Mouse (Mus musculus): ENCODE data around the gene Amfr. TPM values are rescaled to one million over a fixed set of nuclear protein-coding genes. Genes with fewer than 3 reads are reported as not detected.
A peak's percentile ranks its signal among the peaks of the same experiment; 100 is the strongest.

The Amfr gene
- polyA plus RNA-seq, 1 experiment from 2014 or later = 63.1 TPM

DNA sequence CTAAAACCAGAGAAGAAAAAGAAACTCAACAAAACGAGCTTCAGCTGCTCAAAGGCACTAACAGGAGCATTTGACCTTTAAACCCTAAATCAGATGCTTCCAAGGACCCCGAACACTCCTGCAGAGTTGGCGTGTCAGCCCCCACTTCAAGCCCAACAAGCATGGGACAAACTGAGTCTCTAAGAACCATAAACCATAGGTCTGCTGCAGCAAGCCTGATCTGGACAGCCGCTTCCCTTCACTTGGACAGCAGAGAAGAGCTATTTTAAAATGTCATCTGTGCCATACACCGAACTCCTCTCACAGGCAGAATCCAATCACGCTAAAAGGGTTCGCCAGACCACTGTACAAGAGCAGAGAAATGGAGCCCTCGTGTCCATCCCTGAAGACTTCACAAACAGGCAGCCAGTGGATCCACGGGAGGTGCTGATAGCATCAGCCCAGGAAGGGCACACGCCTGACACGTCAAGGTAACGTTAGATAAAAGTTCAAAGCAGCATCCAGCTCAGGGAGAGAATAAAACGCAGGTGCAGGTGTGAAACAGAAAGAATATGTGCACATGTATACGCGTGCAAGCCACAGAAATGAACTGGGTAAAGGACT is 3.3 kb downstream of the Amfr start:
- H3K27ac ChIP-seq (replicated peaks in 1 of 2; ENCODE audit: control insufficient read depth in 1 of 2, insufficient read depth in 1 of 2, low read depth in 2 of 2, low read length in 2 of 2) = no peak overlapping the region
- peaks cover 12 to 24% of the 10 kb centered on the region in 2 experiments; a peak in 3 of 4 replicates for H3K4me1 ChIP-seq (ENCODE audit: control insufficient read depth in 2 of 2, insufficient read depth in 2 of 2, low read length in 2 of 2)
- WGBS = 49% methylated on average over 15 of the region's 15 CpGs
- no peaks in the 10 kb centered on the region for H3K27me3 ChIP-seq (ENCODE audit: control insufficient read depth, insufficient read depth, low read length)
- no peak for ATAC-seq (ENCODE audit: insufficient number of reproducible peaks, insufficient read depth, low FRiP score, low read depth)
- H3K9ac ChIP-seq (ENCODE audit: low read length) = 0 out of 2 replicates have a peak overlapping the region, but pooled peaks have one; percentile 14
- no peaks in the 10 kb centered on the region for H3K9me3 ChIP-seq (ENCODE audit: control insufficient read depth, low read length)
- peak overlapping the region; percentile 5; the same call in 1 of the 2 replicates for H3K4me2 ChIP-seq (ENCODE audit: low read length)
- H3K4me3 ChIP-seq (ENCODE audit: control insufficient read depth in 1 of 2, insufficient read depth in 1 of 2, low read depth in 1 of 2, low read length in 2 of 2) = no peak overlapping the region
- peaks cover 8% of the 10 kb centered on the region for H3K36me3 ChIP-seq (ENCODE audit: control insufficient read depth, insufficient read depth, low read length)

DNA sequence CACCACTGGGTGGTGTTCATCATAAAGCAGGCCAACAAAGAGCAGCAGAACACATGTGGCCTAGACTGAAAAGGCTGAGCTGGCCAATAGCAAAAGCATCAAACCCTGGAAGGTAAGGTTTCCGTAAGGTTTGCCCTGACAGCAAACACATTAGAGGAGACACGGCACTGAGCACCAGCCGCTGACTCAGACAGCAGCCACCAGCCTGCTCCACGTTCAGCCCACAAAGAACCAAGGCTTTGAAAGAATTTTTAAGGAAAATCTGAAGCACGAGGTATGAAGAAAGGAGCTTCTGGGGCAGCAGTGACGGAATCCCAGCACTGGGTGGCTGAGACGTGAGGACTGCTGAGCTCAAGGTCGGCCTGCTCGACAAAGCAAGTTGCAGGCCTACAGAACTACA is 8.5 kb downstream of the Amfr start:
- no peak overlapping the region for H3K4me2 ChIP-seq (ENCODE audit: low read length)
- H3K27me3 ChIP-seq (ENCODE audit: control insufficient read depth, insufficient read depth, low read length) = no peaks in the 10 kb centered on the region
- peaks cover 57% of the 10 kb centered on the region for H3K36me3 ChIP-seq (ENCODE audit: control insufficient read depth, insufficient read depth, low read length)
- H3K27ac ChIP-seq (replicated peaks in 1 of 2; ENCODE audit: control insufficient read depth in 1 of 2, insufficient read depth in 1 of 2, low read depth in 2 of 2, low read length in 2 of 2) = no peak overlapping the region
- peaks cover 3 to 4% of the 10 kb centered on the region in 2 experiments; a peak in 3 of 4 replicates for H3K4me1 ChIP-seq (ENCODE audit: control insufficient read depth in 2 of 2, insufficient read depth in 2 of 2, low read length in 2 of 2)
- H3K9ac ChIP-seq (ENCODE audit: low read length) = no peak overlapping the region
- no peak overlapping the region for H3K4me3 ChIP-seq (ENCODE audit: control insufficient read depth in 1 of 2, insufficient read depth in 1 of 2, low read depth in 1 of 2, low read length in 2 of 2)
- no peak for ATAC-seq (ENCODE audit: insufficient number of reproducible peaks, insufficient read depth, low FRiP score, low read depth)
- 86% methylated on average over 9 of the region's 9 CpGs for WGBS
- no peaks in the 10 kb centered on the region for H3K9me3 ChIP-seq (ENCODE audit: control insufficient read depth, low read length)

DNA sequence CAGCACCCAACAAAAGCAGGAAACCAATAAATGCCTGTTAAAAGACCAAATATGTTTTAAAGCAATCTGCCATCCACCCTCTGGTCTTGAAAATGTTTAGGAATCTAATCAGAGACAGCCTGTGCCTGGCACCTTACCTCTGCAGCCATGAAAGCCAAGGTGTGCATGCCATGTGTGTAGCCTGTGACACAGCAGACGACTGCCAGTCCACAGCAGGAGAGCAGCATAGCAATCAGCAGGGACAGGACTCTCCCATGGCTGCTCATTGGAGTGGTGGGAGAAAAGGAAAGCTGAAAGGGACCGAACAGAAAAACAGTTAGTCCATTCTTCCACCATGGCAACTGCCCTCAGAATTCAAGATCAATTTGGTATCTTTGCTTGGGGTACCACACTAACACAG is 13.7 kb downstream of the Amfr start:
- Histone ChIP-seq H3K27me3 (ENCODE audit: control insufficient read depth, insufficient read depth, low read length) (no peaks in the 10 kb centered on the region), H3K36me3 (ENCODE audit: control insufficient read depth, insufficient read depth, low read length) (peaks cover 72% of the 10 kb centered on the region), H3K4me2 (ENCODE audit: low read length) (no peak overlapping the region), H3K4me3 (ENCODE audit: control insufficient read depth in 1 of 2, insufficient read depth in 1 of 2, low read depth in 1 of 2, low read length in 2 of 2) (no peak overlapping the region), H3K9me3 (ENCODE audit: control insufficient read depth, low read length) (no peaks in the 10 kb centered on the region), H3K9ac (ENCODE audit: low read length) (no peak overlapping the region), H3K27ac (replicated peaks in 1 of 2; ENCODE audit: control insufficient read depth in 1 of 2, insufficient read depth in 1 of 2, low read depth in 2 of 2, low read length in 2 of 2) (no peak overlapping the region), H3K4me1 (ENCODE audit: control insufficient read depth in 2 of 2, insufficient read depth in 2 of 2, low read length in 2 of 2) (no peaks in the 10 kb centered on the region)
- WGBS = 94% methylated on average over 2 of the region's 2 CpGs
- no peak for ATAC-seq (ENCODE audit: insufficient number of reproducible peaks, insufficient read depth, low FRiP score, low read depth)

DNA sequence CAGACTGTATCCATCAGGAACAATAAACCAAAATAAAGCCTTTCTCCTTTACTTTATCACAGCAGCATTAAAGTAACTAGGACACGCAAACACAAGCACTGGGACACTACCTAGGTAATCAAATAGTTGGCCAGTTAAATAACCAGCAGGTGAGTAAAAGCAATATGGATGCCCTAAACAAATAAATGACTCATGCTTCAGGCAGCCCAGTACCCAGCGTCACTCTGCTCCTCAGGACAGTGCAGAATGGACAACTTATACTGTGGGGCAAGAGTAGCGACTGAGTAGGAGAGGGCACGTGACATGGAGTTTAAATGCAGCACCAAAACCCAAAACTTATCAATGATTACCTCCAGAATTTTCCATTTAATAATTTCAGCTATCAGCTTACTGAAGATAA is 22.9 kb downstream of the Amfr start:
- no peak for ATAC-seq (ENCODE audit: insufficient number of reproducible peaks, insufficient read depth, low FRiP score, low read depth)
- H3K9ac ChIP-seq (ENCODE audit: low read length) = no peak overlapping the region
- peaks cover 13% of the 10 kb centered on the region; the same call in 1 of the 2 replicates for H3K9me3 ChIP-seq (ENCODE audit: control insufficient read depth, low read length)
- no peaks in the 10 kb centered on the region for H3K27me3 ChIP-seq (ENCODE audit: control insufficient read depth, insufficient read depth, low read length)
- H3K4me3 ChIP-seq (ENCODE audit: control insufficient read depth in 1 of 2, insufficient read depth in 1 of 2, low read depth in 1 of 2, low read length in 2 of 2) = no peak overlapping the region
- no peak overlapping the region for H3K27ac ChIP-seq (replicated peaks in 1 of 2; ENCODE audit: control insufficient read depth in 1 of 2, insufficient read depth in 1 of 2, low read depth in 2 of 2, low read length in 2 of 2)
- peaks cover 57% of the 10 kb centered on the region for H3K36me3 ChIP-seq (ENCODE audit: control insufficient read depth, insufficient read depth, low read length)
- H3K4me2 ChIP-seq (ENCODE audit: low read length) = no peak overlapping the region
- WGBS = 91% methylated on average over 4 of the region's 4 CpGs
- H3K4me1 ChIP-seq (ENCODE audit: control insufficient read depth in 2 of 2, insufficient read depth in 2 of 2, low read length in 2 of 2) = no peaks in the 10 kb centered on the region

DNA sequence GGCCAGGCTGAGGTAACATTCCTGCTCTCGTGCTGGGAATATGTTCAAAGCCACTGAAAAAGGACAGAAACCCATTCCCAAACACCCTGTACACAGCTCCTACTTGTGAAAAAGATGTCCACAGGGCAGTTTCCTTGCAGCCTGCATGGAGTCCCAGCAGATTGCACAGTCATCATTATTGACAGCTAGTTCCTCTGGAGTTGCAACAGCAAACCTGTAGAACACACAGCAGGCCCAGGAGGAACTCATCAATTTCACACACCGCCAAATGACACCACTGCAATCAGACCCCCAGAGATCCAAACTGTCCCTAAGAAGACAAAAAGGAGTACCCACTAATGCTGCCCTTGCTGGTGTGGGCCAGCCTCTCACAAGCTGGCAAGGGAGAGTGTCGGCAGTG is 27.9 kb downstream of the Amfr start:
- Histone ChIP-seq H3K36me3 (ENCODE audit: control insufficient read depth, insufficient read depth, low read length) (peaks cover 90% of the 10 kb centered on the region), H3K27ac (replicated peaks in 1 of 2; ENCODE audit: control insufficient read depth in 1 of 2, insufficient read depth in 1 of 2, low read depth in 2 of 2, low read length in 2 of 2) (no peak overlapping the region), H3K4me3 (ENCODE audit: control insufficient read depth in 1 of 2, insufficient read depth in 1 of 2, low read depth in 1 of 2, low read length in 2 of 2) (no peak overlapping the region)

DNA sequence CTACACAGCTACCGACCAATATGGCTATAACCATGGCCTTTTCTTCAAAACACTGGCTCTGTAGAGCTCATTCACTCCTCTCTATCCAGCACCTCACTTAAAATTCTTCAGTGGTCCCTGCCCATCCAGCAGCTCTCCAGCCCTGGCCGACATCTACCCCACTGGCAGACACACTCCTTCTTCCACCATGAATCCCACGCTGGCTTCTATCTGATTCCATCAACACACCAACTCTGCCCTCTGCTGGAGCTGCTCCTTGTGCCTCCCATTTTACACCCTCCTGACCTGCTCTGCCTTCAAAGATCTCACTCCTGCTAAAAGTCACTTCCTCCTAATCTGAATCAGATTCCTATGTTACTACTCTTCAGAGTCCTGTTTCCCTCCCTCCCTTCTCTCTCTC is 28.8 kb downstream of the Amfr start:
- Histone ChIP-seq H3K4me2 (ENCODE audit: low read length) (no peak overlapping the region), H3K9me3 (ENCODE audit: control insufficient read depth, low read length) (no peaks in the 10 kb centered on the region), H3K27me3 (ENCODE audit: control insufficient read depth, insufficient read depth, low read length) (no peaks in the 10 kb centered on the region), H3K36me3 (ENCODE audit: control insufficient read depth, insufficient read depth, low read length) (peaks cover 91% of the 10 kb centered on the region), H3K4me3 (ENCODE audit: control insufficient read depth in 1 of 2, insufficient read depth in 1 of 2, low read depth in 1 of 2, low read length in 2 of 2) (no peak overlapping the region), H3K27ac (replicated peaks in 1 of 2; ENCODE audit: control insufficient read depth in 1 of 2, insufficient read depth in 1 of 2, low read depth in 2 of 2, low read length in 2 of 2) (no peak overlapping the region), H3K9ac (ENCODE audit: low read length) (no peak overlapping the region), H3K4me1 (ENCODE audit: control insufficient read depth in 2 of 2, insufficient read depth in 2 of 2, low read length in 2 of 2) (no peaks in the 10 kb centered on the region; a peak in 1 of 4 replicates)
- ATAC-seq (ENCODE audit: insufficient number of reproducible peaks, insufficient read depth, low FRiP score, low read depth) = no peak
- 73% methylated on average over 3 of the region's 3 CpGs for WGBS

More for the DNA sequence above, 27.9 kb downstream of the Amfr start:
- 86% methylated on average over 3 of the region's 3 CpGs for WGBS
- no peaks in the 10 kb centered on the region; a peak in 1 of 4 replicates for H3K4me1 ChIP-seq (ENCODE audit: control insufficient read depth in 2 of 2, insufficient read depth in 2 of 2, low read length in 2 of 2)
- no peak overlapping the region for H3K9ac ChIP-seq (ENCODE audit: low read length)
- no peaks in the 10 kb centered on the region for H3K27me3 ChIP-seq (ENCODE audit: control insufficient read depth, insufficient read depth, low read length)
- no peak for ATAC-seq (ENCODE audit: insufficient number of reproducible peaks, insufficient read depth, low FRiP score, low read depth)
- H3K9me3 ChIP-seq (ENCODE audit: control insufficient read depth, low read length) = no peaks in the 10 kb centered on the region
- no peak overlapping the region for H3K4me2 ChIP-seq (ENCODE audit: low read length)

DNA sequence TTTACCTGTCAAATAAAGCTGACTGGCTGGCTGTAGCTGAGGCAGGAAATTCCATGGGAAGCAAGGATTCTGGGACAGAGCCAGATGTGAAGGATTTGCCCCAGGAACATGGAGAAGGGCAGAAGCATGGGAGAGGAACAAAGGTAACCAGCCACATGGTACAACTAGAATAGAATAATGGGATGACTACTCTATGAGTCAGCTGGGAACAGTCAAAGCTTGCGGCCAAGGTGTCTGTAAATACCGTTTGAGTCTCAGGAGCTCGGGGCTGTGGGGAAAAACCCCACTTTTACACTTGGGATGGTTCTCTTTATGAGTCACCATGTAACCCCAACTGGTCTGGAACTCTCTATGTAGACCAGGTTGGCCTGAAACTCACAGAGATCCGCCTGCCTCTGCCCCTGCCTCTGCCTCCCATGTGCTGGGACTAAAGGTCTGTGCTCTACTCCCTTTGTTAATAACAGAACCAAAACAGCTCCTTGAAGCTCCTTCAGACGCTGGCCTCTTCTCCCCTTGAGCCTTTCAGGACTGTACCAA is 30.9 kb downstream of the Amfr start:
- no peak overlapping the region for H3K27ac ChIP-seq (replicated peaks in 1 of 2; ENCODE audit: control insufficient read depth in 1 of 2, insufficient read depth in 1 of 2, low read depth in 2 of 2, low read length in 2 of 2)
- H3K4me2 ChIP-seq (ENCODE audit: low read length) = no peak overlapping the region
- no peak overlapping the region for H3K9ac ChIP-seq (ENCODE audit: low read length)
- 84% methylated on average over 5 of the region's 5 CpGs for WGBS
- ATAC-seq (ENCODE audit: insufficient number of reproducible peaks, insufficient read depth, low FRiP score, low read depth) = no peak
- H3K27me3 ChIP-seq (ENCODE audit: control insufficient read depth, insufficient read depth, low read length) = no peaks in the 10 kb centered on the region
- no peak overlapping the region for H3K4me3 ChIP-seq (ENCODE audit: control insufficient read depth in 1 of 2, insufficient read depth in 1 of 2, low read depth in 1 of 2, low read length in 2 of 2)
- H3K4me1 ChIP-seq (ENCODE audit: control insufficient read depth in 2 of 2, insufficient read depth in 2 of 2, low read length in 2 of 2) = no peaks in the 10 kb centered on the region; a peak in 1 of 4 replicates
- no peaks in the 10 kb centered on the region for H3K9me3 ChIP-seq (ENCODE audit: control insufficient read depth, low read length)
- H3K36me3 ChIP-seq (ENCODE audit: control insufficient read depth, insufficient read depth, low read length) = peaks cover 96% of the 10 kb centered on the region

DNA sequence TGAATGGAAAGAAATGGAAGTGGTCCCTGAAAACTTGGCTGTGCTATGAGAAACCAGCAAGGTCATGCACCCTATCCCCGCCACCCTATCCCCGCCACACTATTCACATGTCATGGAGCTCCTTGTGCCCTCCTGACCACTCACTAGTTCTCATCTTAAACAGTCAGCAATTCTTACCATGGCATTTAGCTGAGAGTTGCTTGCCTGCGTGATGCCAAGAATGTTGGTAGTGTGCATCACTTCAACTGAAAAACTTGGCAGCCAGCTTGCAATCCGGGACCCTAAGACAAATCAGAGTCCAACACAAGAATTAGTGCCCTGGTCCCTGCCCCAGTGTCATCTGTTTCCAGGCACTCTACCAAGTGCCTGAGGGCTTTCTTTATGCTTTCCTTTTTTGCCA is 32.5 kb downstream of the Amfr start:
- no peak overlapping the region for H3K27ac ChIP-seq (replicated peaks in 1 of 2; ENCODE audit: control insufficient read depth in 1 of 2, insufficient read depth in 1 of 2, low read depth in 2 of 2, low read length in 2 of 2)
- H3K9ac ChIP-seq (ENCODE audit: low read length) = no peak overlapping the region
- H3K4me1 ChIP-seq (ENCODE audit: control insufficient read depth in 2 of 2, insufficient read depth in 2 of 2, low read length in 2 of 2) = peaks cover 0 to 2% of the 10 kb centered on the region in 2 experiments; a peak in 1 of 4 replicates
- H3K36me3 ChIP-seq (ENCODE audit: control insufficient read depth, insufficient read depth, low read length) = peaks cover 96% of the 10 kb centered on the region
- no peak overlapping the region for H3K4me2 ChIP-seq (ENCODE audit: low read length)
- no peak overlapping the region for H3K4me3 ChIP-seq (ENCODE audit: control insufficient read depth in 1 of 2, insufficient read depth in 1 of 2, low read depth in 1 of 2, low read length in 2 of 2)
- H3K27me3 ChIP-seq (ENCODE audit: control insufficient read depth, insufficient read depth, low read length) = no peaks in the 10 kb centered on the region
- ATAC-seq (ENCODE audit: insufficient number of reproducible peaks, insufficient read depth, low FRiP score, low read depth) = no peak
- WGBS = 90% methylated on average over 4 of the region's 4 CpGs
- H3K9me3 ChIP-seq (ENCODE audit: control insufficient read depth, low read length) = no peaks in the 10 kb centered on the region

All from heart, embryonic 14.5 days (tissue).